Mouse (Mus musculus): ENCODE data around the gene Mcts2. TPM values are rescaled to one million over a fixed set of nuclear protein-coding genes. Genes with fewer than 3 reads are reported as not detected.
A peak's percentile ranks its signal among the peaks of the same experiment; 100 is the strongest.
"Not testable (repeated sequence)": the region's sequence is repeated elsewhere in the genome, so short reads cannot be mapped to it uniquely, and the experiment has no call there.

Mcts2 gene
- polyA plus RNA-seq, 1 experiment = 19.2 TPM

- Histone ChIP-seq H3K27me3 (ENCODE audit: control insufficient read depth, insufficient read depth, low read length) (no peaks in the 10 kb centered on the region), H3K4me1 (ENCODE audit: control insufficient read depth, insufficient read depth, low read length) (no peaks in the 10 kb centered on the region), H3K27ac (ENCODE audit: insufficient read depth, low read length) (no peak overlapping the region), H3K4me3 (replicated peaks; ENCODE audit: insufficient read depth, low read depth, low read length) (no peak overlapping the region)
- DNase-seq = no peak
- 84% methylated on average over 6 of the region's 6 CpGs for WGBS
- TF ChIP-seq CTCF (IDR thresholded peaks at IDR 0.05; ENCODE audit: borderline replicate concordance, insufficient read depth, low read depth, low read length) (no peak), POLR2A (IDR thresholded peaks at IDR 0.05; ENCODE audit: borderline replicate concordance, insufficient read depth, low read length) (no peak)
Measured at GRCm38 (mm10) chr2:152661163-152661562, 25.7 kb upstream of the Mcts2 start.

- not testable (repeated sequence) for H3K27ac ChIP-seq (ENCODE audit: insufficient read depth, low read length); DNase-seq; H3K27me3 ChIP-seq (ENCODE audit: control insufficient read depth, insufficient read depth, low read length); H3K4me3 ChIP-seq (replicated peaks; ENCODE audit: insufficient read depth, low read depth, low read length); H3K4me1 ChIP-seq (ENCODE audit: control insufficient read depth, insufficient read depth, low read length)
- WGBS = 74% methylated on average over 3 of the region's 3 CpGs
Measured at GRCm38 (mm10) chr2:152666191-152666590, 20.6 kb upstream of the Mcts2 start.

DNA sequence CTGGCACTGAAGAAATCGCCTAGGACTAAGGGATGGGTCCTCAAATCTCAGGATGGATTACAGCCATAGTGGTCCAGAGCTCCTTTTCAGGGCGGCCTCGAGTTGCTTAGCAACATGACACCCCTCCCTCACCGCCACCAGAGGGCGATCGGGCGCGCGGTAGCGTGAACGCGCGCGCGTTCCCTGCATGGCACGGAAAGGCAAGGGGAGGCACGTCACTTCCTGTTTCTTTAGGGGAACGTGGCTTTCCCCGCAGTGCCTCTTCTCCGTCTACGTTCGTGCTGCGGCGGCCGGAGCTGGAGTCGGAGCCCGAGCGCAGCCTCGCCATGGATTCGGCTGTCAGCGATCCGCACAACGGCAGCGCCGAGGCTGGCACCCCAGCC, 17.6 kb upstream of the Mcts2 start, which contains the start of gene H13:
H13 (plus strand) TSS at position 206 of the 383 bp plus-strand sequence.
- peak; percentile 91 to 92 for DNase-seq
- Histone ChIP-seq H3K27me3 (ENCODE audit: control insufficient read depth, insufficient read depth, low read length) (no peaks in the 10 kb centered on the region), H3K27ac (ENCODE audit: insufficient read depth, low read length) (peak within 1 kb of the TSS; percentile 20), H3K4me3 (replicated peaks; ENCODE audit: insufficient read depth, low read depth, low read length) (peak within 1 kb of the TSS; percentile 68), H3K4me1 (ENCODE audit: control insufficient read depth, insufficient read depth, low read length) (peaks cover 16% of the 10 kb centered on the region)
- WGBS = under 1% methylated on average over 35 of the region's 35 CpGs
- TF ChIP-seq CTCF (IDR thresholded peaks at IDR 0.05; ENCODE audit: borderline replicate concordance, insufficient read depth, low read depth, low read length) = peak; percentile 95
- TF ChIP-seq POLR2A (IDR thresholded peaks at IDR 0.05; ENCODE audit: borderline replicate concordance, insufficient read depth, low read length) = peak; percentile 96

GRCm38 (mm10) chr2:152669639-152670484, 17.0 kb upstream of the Mcts2 start:
- H3K4me3 ChIP-seq (replicated peaks; ENCODE audit: insufficient read depth, low read depth, low read length) = peak overlapping the region; percentile 68
- TF ChIP-seq CTCF (IDR thresholded peaks at IDR 0.05; ENCODE audit: borderline replicate concordance, insufficient read depth, low read depth, low read length) (no peak), POLR2A (IDR thresholded peaks at IDR 0.05; ENCODE audit: borderline replicate concordance, insufficient read depth, low read length) (no peak)
- WGBS = under 1% methylated on average over 46 of the region's 46 CpGs
- peak overlapping the region; percentile 20 for H3K27ac ChIP-seq (ENCODE audit: insufficient read depth, low read length)
- no peaks in the 10 kb centered on the region for H3K27me3 ChIP-seq (ENCODE audit: control insufficient read depth, insufficient read depth, low read length)
- no peak for DNase-seq
- H3K4me1 ChIP-seq (ENCODE audit: control insufficient read depth, insufficient read depth, low read length) = peaks cover 17% of the 10 kb centered on the region

DNA sequence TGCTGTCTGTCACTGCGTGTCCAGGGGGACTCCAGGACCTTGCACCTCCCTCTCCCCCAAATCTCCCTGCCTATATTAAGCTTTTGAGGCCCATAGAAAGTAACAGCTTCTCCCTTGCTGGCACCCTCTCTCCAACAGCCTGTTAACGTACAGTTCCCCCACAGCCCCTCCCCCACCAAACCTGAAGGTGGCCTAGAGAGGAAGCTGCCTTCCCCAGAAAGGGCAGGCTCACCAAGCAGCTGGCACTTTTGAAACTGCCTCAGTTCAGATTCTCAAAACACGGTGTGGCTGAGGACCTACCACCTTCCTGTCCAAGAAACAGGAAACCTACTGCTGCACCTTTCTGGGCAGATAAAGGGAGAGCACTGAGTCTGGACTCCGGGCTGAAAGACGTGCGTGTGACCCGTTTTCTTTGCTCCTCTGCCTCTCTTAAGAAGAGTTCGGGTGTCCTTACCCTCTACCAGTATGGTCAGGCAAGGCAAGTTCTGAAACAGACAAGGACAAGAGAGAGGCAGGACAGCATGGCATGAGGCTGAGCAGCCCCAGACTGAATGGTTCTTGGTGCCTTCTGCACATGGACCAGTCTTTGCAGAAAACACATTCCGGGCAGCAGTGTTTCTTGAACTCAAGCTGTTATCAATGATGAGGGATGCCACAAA, 15.7 kb upstream of the Mcts2 start:
- H3K27me3 ChIP-seq (ENCODE audit: control insufficient read depth, insufficient read depth, low read length) = no peaks in the 10 kb centered on the region
- H3K4me1 ChIP-seq (ENCODE audit: control insufficient read depth, insufficient read depth, low read length) = peaks cover 26% of the 10 kb centered on the region
- WGBS = 30% methylated on average over 9 of the region's 9 CpGs
- H3K4me3 ChIP-seq (replicated peaks; ENCODE audit: insufficient read depth, low read depth, low read length) = peak overlapping the region; percentile 68
- H3K27ac ChIP-seq (ENCODE audit: insufficient read depth, low read length) = no peak overlapping the region
- TF ChIP-seq CTCF (IDR thresholded peaks at IDR 0.05; ENCODE audit: borderline replicate concordance, insufficient read depth, low read depth, low read length) = no peak
- no peak for TF ChIP-seq POLR2A (IDR thresholded peaks at IDR 0.05; ENCODE audit: borderline replicate concordance, insufficient read depth, low read length)
- no peak for DNase-seq

DNA sequence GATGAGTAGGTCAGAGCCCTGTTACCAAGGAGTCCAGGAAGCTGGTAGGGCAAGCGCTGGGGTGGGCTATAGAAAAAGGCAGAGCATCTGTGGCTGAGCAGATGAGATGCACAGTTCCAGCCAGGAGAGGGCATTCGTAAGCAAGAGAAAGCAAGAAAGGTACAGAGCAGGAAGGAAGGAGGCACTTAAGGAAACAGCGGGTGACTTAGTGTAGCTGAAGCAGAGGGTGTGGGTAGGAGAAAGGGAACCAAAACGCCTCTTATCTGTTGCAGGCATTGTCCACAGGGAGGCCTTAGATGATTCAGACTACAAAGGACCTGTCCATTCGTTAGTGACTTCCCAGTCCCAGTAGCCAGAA, 15.2 kb upstream of the Mcts2 start:
- H3K4me3 ChIP-seq (replicated peaks; ENCODE audit: insufficient read depth, low read depth, low read length) = peak overlapping the region; percentile 68
- H3K4me1 ChIP-seq (ENCODE audit: control insufficient read depth, insufficient read depth, low read length) = peaks cover 27% of the 10 kb centered on the region
- H3K27ac ChIP-seq (ENCODE audit: insufficient read depth, low read length) = no peak overlapping the region
- no peaks in the 10 kb centered on the region for H3K27me3 ChIP-seq (ENCODE audit: control insufficient read depth, insufficient read depth, low read length)
- peak in 1 of 2 experiments; percentile 50 for DNase-seq
- TF ChIP-seq CTCF (IDR thresholded peaks at IDR 0.05; ENCODE audit: borderline replicate concordance, insufficient read depth, low read depth, low read length) (peak; percentile 49), POLR2A (IDR thresholded peaks at IDR 0.05; ENCODE audit: borderline replicate concordance, insufficient read depth, low read length) (no peak)
- 5% methylated on average over 5 of the region's 5 CpGs for WGBS

- Histone ChIP-seq H3K27ac (ENCODE audit: insufficient read depth, low read length) (no peak overlapping the region), H3K4me1 (ENCODE audit: control insufficient read depth, insufficient read depth, low read length) (peaks cover 27% of the 10 kb centered on the region)
Measured at GRCm38 (mm10) chr2:152672166-152672565, 14.7 kb upstream of the Mcts2 start.

GRCm38 (mm10) chr2:152674148-152674547, 12.7 kb upstream of the Mcts2 start:
- no peak for DNase-seq
- no peak overlapping the region for H3K4me3 ChIP-seq (replicated peaks; ENCODE audit: insufficient read depth, low read depth, low read length)
- WGBS = 25% methylated on average over 11 of the region's 11 CpGs
- TF ChIP-seq POLR2A (IDR thresholded peaks at IDR 0.05; ENCODE audit: borderline replicate concordance, insufficient read depth, low read length) = no peak
- no peak for TF ChIP-seq CTCF (IDR thresholded peaks at IDR 0.05; ENCODE audit: borderline replicate concordance, insufficient read depth, low read depth, low read length)
- H3K4me1 ChIP-seq (ENCODE audit: control insufficient read depth, insufficient read depth, low read length) = peaks cover 30% of the 10 kb centered on the region
- no peak overlapping the region for H3K27ac ChIP-seq (ENCODE audit: insufficient read depth, low read length)
- H3K27me3 ChIP-seq (ENCODE audit: control insufficient read depth, insufficient read depth, low read length) = no peaks in the 10 kb centered on the region

More at GRCm38 (mm10) chr2:152672166-152672565, 14.7 kb upstream of the Mcts2 start:
- TF ChIP-seq CTCF (IDR thresholded peaks at IDR 0.05; ENCODE audit: borderline replicate concordance, insufficient read depth, low read depth, low read length) (no peak), POLR2A (IDR thresholded peaks at IDR 0.05; ENCODE audit: borderline replicate concordance, insufficient read depth, low read length) (no peak)
- Histone ChIP-seq H3K4me3 (replicated peaks; ENCODE audit: insufficient read depth, low read depth, low read length) (peak overlapping the region; percentile 9), H3K27me3 (ENCODE audit: control insufficient read depth, insufficient read depth, low read length) (no peaks in the 10 kb centered on the region)
- no peak for DNase-seq
- 37% methylated on average over 12 of the region's 12 CpGs for WGBS
